Mouse (Mus musculus) lung, adult 2 months (tissue): ENCODE data around the gene Pard6b.
A peak's percentile ranks its signal among the peaks of the same experiment; 100 is the strongest.

Experiments
- CTCF ChIP-seq: fragments of 200-500 bp; IDR thresholded peaks from 2 replicates; pipeline ENCODE4 v1.5.1; 2011; ENCODE audit warnings: mild to moderate bottlenecking, low read length, control low read depth; ENCODE audit not compliant: insufficient read depth
- POLR2A ChIP-seq: fragments of 200-500 bp; IDR thresholded peaks from 2 replicates; pipeline ENCODE4 v1.6.1; 2011; ENCODE audit warnings: low read depth, mild to moderate bottlenecking, control low read depth, low read length, borderline replicate concordance; ENCODE audit errors: extremely low read depth

- TF ChIP-seq CTCF (peak; percentile 68), POLR2A (no peak)
Observed at GRCm38 (mm10) chr2:168052689-168053088, 28.1 kb upstream of the Pard6b start.
